Mouse (Mus musculus) heart, embryonic 12.5 days (tissue): Measurements from ENCODE around the gene Cwc25. TPM values are rescaled to one million over a fixed set of nuclear protein-coding genes. Genes with fewer than 3 reads are reported as not detected.
A peak's percentile ranks its signal among the peaks of the same experiment; 100 is the strongest.

Source experiments
- ATAC-seq: fragments of 200-750 bp; cut with Nextera tagmentation; 2 replicates; pipeline ENCODE4 v1.8.0; 2017; ENCODE audit warnings: moderate TSS enrichment, moderate library complexity; ENCODE audit not compliant: insufficient number of reproducible peaks, low FRiP score
- H3K27ac ChIP-seq: fragments of 300-500 bp; sonication (generic); 2 replicates; pipeline ENCODE4 v1.5.1; 2016; ENCODE audit warnings: mild to moderate bottlenecking, moderate library complexity; ENCODE audit not compliant: poor library complexity, severe bottlenecking
- H3K27me3 ChIP-seq: fragments of 300-500 bp; sonication (generic); replicated peaks from 2 replicates; pipeline ENCODE4 v1.6.1; 2016; ENCODE audit warnings: mild to moderate bottlenecking, moderate library complexity
- H3K36me3 ChIP-seq: fragments of 300-500 bp; sonication (generic); 2 replicates; pipeline ENCODE4 v1.6.1; 2016; ENCODE audit warnings: mild to moderate bottlenecking, moderate library complexity
- H3K4me1 ChIP-seq: fragments of 300-500 bp; sonication (generic); replicated peaks from 2 replicates; pipeline ENCODE4 v1.6.1; 2016; ENCODE audit warnings: mild to moderate bottlenecking
- H3K4me2 ChIP-seq: fragments of 300-500 bp; sonication (generic); 2 replicates; pipeline ENCODE4 v1.6.1; 2016; ENCODE audit warnings: mild to moderate bottlenecking, moderate library complexity
- H3K4me3 ChIP-seq: fragments of 300-500 bp; sonication (generic); 2 replicates; pipeline ENCODE4 v1.5.1; 2016; ENCODE audit warnings: mild to moderate bottlenecking
- H3K9ac ChIP-seq: fragments of 300-500 bp; sonication (generic); 2 replicates; pipeline ENCODE4 v1.6.1; 2016; ENCODE audit warnings: mild to moderate bottlenecking, moderate library complexity
- H3K9me3 ChIP-seq: fragments of 300-500 bp; sonication (generic); replicated peaks from 2 replicates; pipeline ENCODE4 v1.6.1; 2016; ENCODE audit warnings: mild to moderate bottlenecking, moderate library complexity
- WGBS: fragments of 180-500 bp; shearing (Covaris S2); methylation state at CpG from one replicate; pipeline ENCODE4 v1.1.7; 2016; 5-methylcytosine and 5-hydroxymethylcytosine counted together
- microRNA-seq: library from miRNA; unstranded; fragments of <30 nt; microRNA quantifications from one replicate; pipeline ENCODE4, GENCODE M21; 2017
- polyA plus RNA-seq: library from polyadenylated mRNA; unstranded; fragments of >200 nt; fragmentation: Nextera tagmentation; extraction: Ambion mirVana; gene quantifications from 2 replicates; pipeline ENCODE4 v1.2.1, GENCODE M21; 2016

The Cwc25 gene
- polyA plus RNA-seq, 1 experiment from 2014 or later = 10.9 TPM

DNA sequence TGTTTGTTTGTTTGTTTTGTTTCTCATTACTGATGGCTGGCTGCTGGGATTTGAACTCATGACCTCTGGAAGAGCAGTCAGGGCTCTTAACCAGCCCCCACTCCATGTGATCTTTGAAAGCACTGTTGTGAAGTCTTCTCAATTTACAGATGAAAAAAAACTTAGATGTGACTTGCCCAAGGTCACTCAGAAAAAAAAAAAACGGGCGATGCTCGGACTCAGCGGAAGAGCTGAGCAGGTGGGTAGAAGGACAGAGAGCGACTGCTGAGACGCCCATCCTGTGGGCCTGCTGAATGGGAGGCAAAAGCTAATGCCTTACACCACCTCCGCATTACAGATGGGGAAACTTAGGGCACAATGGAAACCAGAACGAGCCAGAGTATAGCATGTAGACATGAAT lies 69.7 kb downstream of the Cwc25 start:
- no peak for ATAC-seq
- Histone ChIP-seq H3K4me1 (peaks cover 57% of the 10 kb centered on the region), H3K4me3 (no peak overlapping the region), H3K9ac (no peak overlapping the region), H3K4me2 (no peak overlapping the region), H3K36me3 (peaks cover 19% of the 10 kb centered on the region), H3K27me3 (no peaks in the 10 kb centered on the region), H3K9me3 (no peaks in the 10 kb centered on the region), H3K27ac (no peak overlapping the region)
- WGBS = 81% methylated on average over 8 of the region's 8 CpGs

DNA sequence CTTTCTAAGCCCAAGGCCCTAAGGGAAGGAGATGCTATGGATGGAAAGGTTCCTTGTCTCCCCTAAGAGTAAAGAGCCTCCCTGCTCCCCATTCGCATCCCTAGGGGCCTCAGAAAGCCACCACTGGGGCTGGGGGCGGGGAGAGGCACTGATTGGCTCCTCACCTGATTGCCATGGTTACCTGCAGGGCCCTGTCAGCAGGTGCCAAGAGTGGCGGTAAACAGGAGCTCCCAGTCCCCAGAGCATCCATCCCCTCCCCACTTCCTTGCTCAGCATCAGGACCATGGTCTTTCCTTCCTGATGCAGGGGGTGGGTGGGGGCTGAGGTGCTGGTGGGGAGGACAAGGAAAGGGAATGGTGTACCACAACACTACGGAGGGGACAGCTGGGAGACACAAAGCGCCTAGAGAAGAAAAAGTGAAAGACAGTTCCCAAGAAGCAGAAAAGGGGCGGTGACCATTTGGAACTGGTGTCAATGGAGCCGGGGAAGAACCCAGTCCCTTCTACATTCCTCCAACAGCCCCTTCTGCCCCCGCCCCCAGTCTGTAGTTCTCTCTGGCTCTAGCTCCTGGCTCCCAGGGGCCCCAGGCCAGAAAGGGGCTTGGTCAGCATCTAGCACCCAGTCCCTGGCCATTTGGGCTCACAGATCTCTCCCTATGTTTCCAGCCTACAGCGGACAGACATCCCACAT lies 70.5 kb downstream of the Cwc25 start:
- peak overlapping the region; percentile 29 for H3K4me2 ChIP-seq
- peaks cover 49% of the 10 kb centered on the region for H3K4me1 ChIP-seq
- H3K4me3 ChIP-seq = no peak overlapping the region
- H3K9ac ChIP-seq = 0 out of 2 replicates have a peak overlapping the region, but pooled peaks have one; percentile 38
- peak overlapping the region; percentile 23; the same call in 1 of the 2 replicates for H3K27ac ChIP-seq
- 61% methylated on average over 9 of the region's 9 CpGs for WGBS
- H3K27me3 ChIP-seq = no peaks in the 10 kb centered on the region
- H3K9me3 ChIP-seq = no peaks in the 10 kb centered on the region
- H3K36me3 ChIP-seq = peaks cover 27% of the 10 kb centered on the region
- ATAC-seq = no peak

Small RNAs within 50 kb of the gene (microRNA-seq; reads per million reads assigned to microRNA genes)
- not detected for gene Mir8102

Other genes with a start within 250 kb of the Cwc25 start
- 0.09 TPM in 1 of 2 replicates, not detected in the other for gene Srcin1, start 190.4 kb downstream of the Cwc25 start, polyA plus RNA-seq
- 2.0 and 2.5 TPM in 2 replicates for gene Epop, start 136.9 kb downstream of the Cwc25 start, polyA plus RNA-seq
- 1.8 and 2.2 TPM in 2 replicates for gene Mllt6, start 103.1 kb downstream of the Cwc25 start, polyA plus RNA-seq
- gene Cisd3, start 80.7 kb downstream of the Cwc25 start, polyA plus RNA-seq = 40.5 and 44.8 TPM in 2 replicates
- 11.0 and 12.3 TPM in 2 replicates for gene Pcgf2, start 66.1 kb downstream of the Cwc25 start, polyA plus RNA-seq
- 342 and 374 TPM in 2 replicates for gene Psmb3, start 63.2 kb downstream of the Cwc25 start, polyA plus RNA-seq
- gene Pip4k2b, start 21.9 kb downstream of the Cwc25 start, polyA plus RNA-seq = 1.3 and 1.4 TPM in 2 replicates
- not detected in 2 replicates for gene 1700001P01Rik, start 9.4 kb upstream of the Cwc25 start, polyA plus RNA-seq
- gene Rpl23, start 15.9 kb upstream of the Cwc25 start, polyA plus RNA-seq = 404 and 410 TPM in 2 replicates
- gene Lasp1, start 32.4 kb upstream of the Cwc25 start, polyA plus RNA-seq = 46.9 and 49.5 TPM in 2 replicates
- 6.9 and 7.4 TPM in 2 replicates for gene B230217C12Rik, start 74.2 kb upstream of the Cwc25 start, polyA plus RNA-seq
- gene Fbxo47, start 117.6 kb upstream of the Cwc25 start, polyA plus RNA-seq = 0.87 and 1.5 TPM in 2 replicates
- gene Plxdc1, start 219.9 kb upstream of the Cwc25 start, polyA plus RNA-seq = 0.31 TPM in 1 of 2 replicates, not detected in the other
- gene Arl5c, start 229.6 kb upstream of the Cwc25 start, polyA plus RNA-seq = 3.4 and 3.9 TPM in 2 replicates